Mouse (Mus musculus): ENCODE measurements around the gene Tmem132b. TPM values are rescaled to one million over a fixed set of nuclear protein-coding genes. Genes with fewer than 3 reads are reported as not detected.

Tmem132b gene
- polyA plus RNA-seq, 1 experiment from 2014 or later, result 2.1 TPM

DNA sequence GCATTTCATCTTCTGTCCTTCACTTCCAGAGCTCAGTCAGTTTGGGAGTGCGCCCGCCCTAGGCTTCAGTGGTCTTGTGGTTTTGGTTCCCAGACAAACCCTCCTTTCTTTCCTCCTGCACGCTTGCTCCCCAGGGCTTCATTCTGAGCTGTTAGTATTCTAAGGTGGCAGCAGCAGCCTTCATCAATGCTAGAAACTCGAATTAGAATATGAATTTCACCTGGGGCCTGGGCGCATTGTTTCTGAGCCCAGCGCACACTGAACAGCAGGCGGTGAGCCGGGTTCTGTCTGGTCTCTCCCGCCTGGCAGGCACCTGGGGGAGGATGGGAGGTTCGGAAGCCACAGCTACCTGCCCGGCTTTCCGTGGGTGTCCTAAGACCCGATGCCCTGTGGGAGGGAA, 14.7 kb downstream of the Tmem132b start:
- peak overlapping the region; percentile 27 for H3K27ac ChIP-seq
- H3K4me1 ChIP-seq, result peaks cover 29% of the 10 kb centered on the region
- no peak overlapping the region for H3K9ac ChIP-seq
- 0 out of 2 replicates have a peak, but pooled peaks cover 4% of the 10 kb centered on the region for H3K27me3 ChIP-seq
- no peak overlapping the region for H3K4me2 ChIP-seq
- H3K9me3 ChIP-seq (replicated peaks), result 0 out of 2 replicates have a peak, but pooled peaks cover 6% of the 10 kb centered on the region
- 25% methylated on average over 13 of the region's 13 CpGs for WGBS
- H3K4me3 ChIP-seq, result no peak overlapping the region
- no peaks in the 10 kb centered on the region for H3K36me3 ChIP-seq (ENCODE audit: poor library complexity, severe bottlenecking)
- ATAC-seq, result no peak

- Histone ChIP-seq H3K9me3 (replicated peaks) (0 out of 2 replicates have a peak, but pooled peaks cover 6% of the 10 kb centered on the region), H3K36me3 (ENCODE audit: poor library complexity, severe bottlenecking) (no peaks in the 10 kb centered on the region), H3K9ac (no peak overlapping the region), H3K27me3 (0 out of 2 replicates have a peak, but pooled peaks cover 4% of the 10 kb centered on the region), H3K4me1 (peaks cover 29% of the 10 kb centered on the region), H3K4me2 (no peak overlapping the region; the same call in 1 of the 2 replicates), H3K4me3 (no peak overlapping the region), H3K27ac (no peak overlapping the region)
- 22% methylated on average over 11 of the region's 11 CpGs for WGBS
- no peak for ATAC-seq
Measured at GRCm38 (mm10) chr5:125549750-125550489, 18.3 kb downstream of the Tmem132b start.

DNA sequence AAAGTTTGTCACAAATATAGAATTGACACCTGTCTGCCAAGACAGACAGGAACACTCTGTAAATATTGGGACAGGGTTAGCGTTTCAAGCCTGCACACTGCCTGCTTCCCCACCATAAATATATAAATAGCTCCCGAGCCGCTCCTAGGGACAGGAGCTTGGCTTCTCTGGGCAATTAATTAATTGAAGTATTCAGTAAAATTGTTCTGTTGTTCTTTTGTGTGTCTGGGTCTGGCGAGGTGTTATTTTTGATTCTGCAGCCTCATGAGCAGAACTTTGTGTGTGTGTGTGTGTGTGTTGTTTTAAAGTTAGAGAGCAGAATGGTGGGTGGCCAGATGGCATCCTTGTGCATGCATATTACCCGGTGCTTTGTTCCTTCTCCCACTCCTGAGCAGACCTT, 24.2 kb downstream of the Tmem132b start:
- 70% methylated on average over 5 of the region's 5 CpGs for WGBS
- H3K4me2 ChIP-seq, result no peak overlapping the region
- no peak for ATAC-seq
- no peaks in the 10 kb centered on the region for H3K36me3 ChIP-seq (ENCODE audit: poor library complexity, severe bottlenecking)
- H3K4me1 ChIP-seq, result no peaks in the 10 kb centered on the region
- no peak overlapping the region for H3K9ac ChIP-seq
- no peak overlapping the region for H3K4me3 ChIP-seq
- H3K27ac ChIP-seq, result no peak overlapping the region
- no peaks in the 10 kb centered on the region for H3K27me3 ChIP-seq
- no peaks in the 10 kb centered on the region for H3K9me3 ChIP-seq (replicated peaks)

DNA sequence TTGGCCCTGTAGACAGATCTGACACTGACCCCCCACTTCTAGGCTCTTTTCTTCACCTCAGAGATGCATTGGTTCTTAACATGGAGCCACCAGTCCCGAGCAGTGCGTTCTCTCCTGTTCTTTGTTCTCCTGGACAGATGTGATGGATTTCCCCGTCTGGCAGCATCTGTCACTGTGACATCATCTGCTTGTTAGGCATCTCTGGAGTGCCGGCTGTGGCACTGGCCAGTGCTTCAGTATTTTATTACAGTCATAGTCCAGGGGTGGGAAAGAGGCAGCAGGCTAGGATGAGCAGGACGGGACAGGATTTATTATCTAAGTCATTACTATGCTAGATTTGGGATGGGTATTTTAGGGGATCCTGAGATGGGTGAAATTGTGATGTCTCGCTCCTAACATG, 31.9 kb downstream of the Tmem132b start:
- Histone ChIP-seq H3K4me1 (no peaks in the 10 kb centered on the region), H3K4me2 (no peak overlapping the region), H3K9me3 (replicated peaks) (0 out of 2 replicates have a peak, but pooled peaks cover 5% of the 10 kb centered on the region), H3K27me3 (no peaks in the 10 kb centered on the region), H3K36me3 (ENCODE audit: poor library complexity, severe bottlenecking) (no peaks in the 10 kb centered on the region), H3K4me3 (no peak overlapping the region), H3K27ac (no peak overlapping the region), H3K9ac (no peak overlapping the region)
- WGBS, result 70% methylated on average over 6 of the region's 6 CpGs
- ATAC-seq, result no peak

- Histone ChIP-seq H3K4me1 (no peaks in the 10 kb centered on the region), H3K9ac (no peak overlapping the region), H3K36me3 (ENCODE audit: poor library complexity, severe bottlenecking) (no peaks in the 10 kb centered on the region), H3K27ac (no peak overlapping the region), H3K27me3 (no peaks in the 10 kb centered on the region), H3K4me2 (no peak overlapping the region), H3K4me3 (no peak overlapping the region), H3K9me3 (replicated peaks) (0 out of 2 replicates have a peak, but pooled peaks cover 5% of the 10 kb centered on the region)
- no peak for ATAC-seq
- 78% methylated on average over 11 of the region's 11 CpGs for WGBS
Measured at GRCm38 (mm10) chr5:125565725-125566124, 34.2 kb downstream of the Tmem132b start.

DNA sequence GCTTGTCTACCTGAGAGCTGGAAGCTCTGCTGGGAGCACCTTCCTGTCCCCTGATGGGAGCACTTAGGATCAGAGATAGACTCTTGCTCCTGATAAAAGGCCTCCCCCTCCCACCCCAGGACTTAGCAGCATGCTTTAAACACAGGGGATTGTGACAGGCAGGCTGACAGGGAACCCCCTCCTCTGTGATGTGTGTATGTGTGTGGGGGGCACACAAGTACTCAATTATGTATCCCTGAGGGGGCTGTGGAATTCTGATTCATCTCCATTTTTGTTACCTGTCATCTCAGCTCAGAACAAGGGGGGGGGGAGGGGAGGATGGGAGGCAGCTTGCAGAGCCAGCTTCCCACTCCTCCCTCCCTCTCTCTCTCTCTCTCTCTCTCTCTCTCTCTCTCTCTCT, 36.9 kb downstream of the Tmem132b start:
- ATAC-seq, result no peak
- H3K4me1 ChIP-seq, result no peaks in the 10 kb centered on the region
- no peaks in the 10 kb centered on the region for H3K36me3 ChIP-seq (ENCODE audit: poor library complexity, severe bottlenecking)

DNA sequence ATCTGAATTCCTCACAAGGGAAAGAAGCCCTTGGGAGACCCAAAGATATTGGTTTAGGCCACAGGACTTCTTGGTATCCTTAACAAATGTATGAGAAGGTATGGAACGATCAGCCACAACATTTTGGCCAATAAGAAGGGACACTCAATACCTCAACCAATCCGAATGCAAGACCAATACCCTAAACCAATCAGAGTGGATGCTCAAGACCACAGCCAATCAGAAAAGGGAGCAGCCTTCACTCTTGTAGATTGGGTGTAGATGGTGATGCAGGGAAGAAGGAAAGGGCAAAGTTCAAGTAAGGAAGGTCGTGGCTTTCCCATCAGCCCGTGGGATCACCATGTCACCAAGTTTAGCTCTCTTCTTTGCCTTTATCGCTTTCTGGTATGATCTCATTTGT, 40.4 kb downstream of the Tmem132b start:
- Histone ChIP-seq H3K4me2 (no peak overlapping the region), H3K27me3 (no peaks in the 10 kb centered on the region), H3K4me1 (peaks cover 19% of the 10 kb centered on the region), H3K9me3 (replicated peaks) (peaks cover 6% of the 10 kb centered on the region; the same call in 1 of the 2 replicates), H3K9ac (no peak overlapping the region), H3K36me3 (ENCODE audit: poor library complexity, severe bottlenecking) (no peaks in the 10 kb centered on the region), H3K4me3 (no peak overlapping the region), H3K27ac (no peak overlapping the region)
- WGBS, result 95% methylated on average over 5 of the region's 5 CpGs
- ATAC-seq, result no peak

More for the DNA sequence above, 36.9 kb downstream of the Tmem132b start:
- H3K27me3 ChIP-seq, result no peaks in the 10 kb centered on the region
- H3K9me3 ChIP-seq (replicated peaks), result peaks cover 6% of the 10 kb centered on the region; the same call in 1 of the 2 replicates
- no peak overlapping the region for H3K4me2 ChIP-seq
- no peak overlapping the region for H3K4me3 ChIP-seq
- H3K9ac ChIP-seq, result no peak overlapping the region
- no peak overlapping the region for H3K27ac ChIP-seq

GRCm38 (mm10) chr5:125574886-125575285, 43.3 kb downstream of the Tmem132b start:
- no peak overlapping the region for H3K27ac ChIP-seq
- 0 out of 2 replicates have a peak overlapping the region, but pooled peaks have one; percentile 2 for H3K4me2 ChIP-seq
- peaks cover 6% of the 10 kb centered on the region; the same call in 1 of the 2 replicates for H3K9me3 ChIP-seq (replicated peaks)
- H3K4me3 ChIP-seq, result no peak overlapping the region
- no peak for ATAC-seq
- H3K27me3 ChIP-seq, result no peaks in the 10 kb centered on the region
- no peaks in the 10 kb centered on the region for H3K36me3 ChIP-seq (ENCODE audit: poor library complexity, severe bottlenecking)
- peak overlapping the region; percentile 10; the same call in 1 of the 2 replicates for H3K9ac ChIP-seq
- under 1% methylated on average over 8 of the region's 8 CpGs for WGBS
- peaks cover 22% of the 10 kb centered on the region for H3K4me1 ChIP-seq

DNA sequence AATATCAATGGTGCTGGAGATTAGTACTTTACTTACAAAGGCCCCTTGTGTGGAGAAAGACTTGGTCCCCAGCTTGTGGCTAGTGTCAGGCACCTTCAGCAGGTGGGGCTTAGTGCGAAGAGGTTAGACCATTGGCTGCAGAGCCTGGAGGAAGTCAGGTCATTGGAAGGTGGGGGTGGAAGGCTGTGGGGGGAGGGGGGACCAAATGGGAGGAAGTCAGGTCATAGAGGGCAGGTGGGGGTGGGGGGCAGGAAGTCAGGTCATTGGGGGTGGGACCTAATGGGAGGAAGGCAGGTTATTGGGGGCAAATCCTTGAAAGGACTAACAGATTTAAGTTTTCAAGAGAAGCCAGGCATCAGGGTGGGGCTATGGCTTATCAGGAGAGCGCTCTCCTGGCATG, 44.3 kb downstream of the Tmem132b start:
- ATAC-seq, result no peak
- Histone ChIP-seq H3K27me3 (no peaks in the 10 kb centered on the region), H3K4me1 (peaks cover 22% of the 10 kb centered on the region), H3K27ac (no peak overlapping the region), H3K4me3 (no peak overlapping the region), H3K9me3 (replicated peaks) (peaks cover 10% of the 10 kb centered on the region), H3K9ac (no peak overlapping the region), H3K4me2 (no peak overlapping the region), H3K36me3 (ENCODE audit: poor library complexity, severe bottlenecking) (no peaks in the 10 kb centered on the region)
- 84% methylated on average over 2 of the region's 2 CpGs for WGBS

DNA sequence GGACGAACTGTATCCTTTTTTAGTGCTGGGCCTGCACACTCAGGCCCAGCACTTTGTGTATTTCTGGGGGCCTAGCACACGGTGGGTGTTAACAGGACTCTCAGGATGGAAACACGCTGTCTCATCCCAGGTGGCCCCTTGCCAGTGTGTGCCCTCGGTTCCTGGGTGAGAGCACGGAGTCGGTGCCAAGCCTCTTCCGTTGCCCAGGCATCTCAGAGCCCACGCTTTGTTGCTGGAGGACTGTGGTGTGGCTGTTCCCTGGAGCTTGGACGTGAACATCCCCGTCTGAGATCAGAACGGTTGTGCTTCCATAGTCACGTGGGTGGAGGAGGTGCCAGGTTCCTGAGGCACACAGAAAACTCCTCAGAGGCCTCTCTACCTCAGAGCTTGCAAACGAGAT, 47.1 kb downstream of the Tmem132b start:
- 80% methylated on average over 13 of the region's 13 CpGs for WGBS
- no peak overlapping the region for H3K4me3 ChIP-seq
- H3K27me3 ChIP-seq, result no peaks in the 10 kb centered on the region
- no peak overlapping the region for H3K9ac ChIP-seq
- peaks cover 4% of the 10 kb centered on the region; the same call in 1 of the 2 replicates for H3K9me3 ChIP-seq (replicated peaks)
- no peak overlapping the region for H3K27ac ChIP-seq
- H3K4me1 ChIP-seq, result peaks cover 22% of the 10 kb centered on the region
- H3K36me3 ChIP-seq (ENCODE audit: poor library complexity, severe bottlenecking), result no peaks in the 10 kb centered on the region
- no peak for ATAC-seq
- H3K4me2 ChIP-seq, result no peak overlapping the region

DNA sequence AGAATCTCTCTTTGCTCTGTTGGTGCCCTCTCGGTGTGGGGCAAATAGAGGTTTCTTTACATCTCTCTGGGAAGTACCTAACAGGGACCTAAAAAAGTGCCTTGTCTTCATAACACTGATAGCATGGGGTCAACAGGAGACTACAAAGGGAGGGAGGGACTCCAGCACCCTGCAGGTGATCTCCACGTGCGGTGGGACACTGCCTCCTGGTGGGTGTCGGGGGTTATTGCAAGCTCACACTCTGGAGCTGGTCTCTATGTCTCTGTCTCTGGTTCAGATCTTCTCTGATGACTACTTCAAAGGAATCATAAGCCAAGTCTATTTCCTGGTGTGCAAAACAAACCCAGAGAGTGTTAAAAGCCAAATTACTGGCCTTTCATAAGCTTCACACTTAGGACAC, 47.6 kb downstream of the Tmem132b start:
- Histone ChIP-seq H3K36me3 (ENCODE audit: poor library complexity, severe bottlenecking) (no peaks in the 10 kb centered on the region), H3K9ac (no peak overlapping the region), H3K4me1 (peaks cover 22% of the 10 kb centered on the region), H3K4me2 (no peak overlapping the region), H3K27ac (no peak overlapping the region), H3K27me3 (no peaks in the 10 kb centered on the region), H3K4me3 (no peak overlapping the region), H3K9me3 (replicated peaks) (peaks cover 4% of the 10 kb centered on the region; the same call in 1 of the 2 replicates)
- no peak for ATAC-seq
- WGBS, result 59% methylated on average over 4 of the region's 4 CpGs

- no peaks in the 10 kb centered on the region for H3K27me3 ChIP-seq
- H3K9me3 ChIP-seq (replicated peaks), result peaks cover 4% of the 10 kb centered on the region; the same call in 1 of the 2 replicates
- H3K9ac ChIP-seq, result no peak overlapping the region
- H3K36me3 ChIP-seq (ENCODE audit: poor library complexity, severe bottlenecking), result no peaks in the 10 kb centered on the region
- no peak for ATAC-seq
- H3K27ac ChIP-seq, result no peak overlapping the region
- 87% methylated on average over 2 of the region's 2 CpGs for whole genome bisulfite sequencing
- H3K4me1 ChIP-seq, result no peaks in the 10 kb centered on the region
- no peak overlapping the region for H3K4me3 ChIP-seq
- H3K4me2 ChIP-seq, result no peak overlapping the region
Measured at GRCm38 (mm10) chr5:125583298-125583697, 51.7 kb downstream of the Tmem132b start.
